Mouse (Mus musculus): ENCODE measurements around the gene Pcbp3.

Gene Pcbp3

GRCm38 (mm10) chr10:76733677-76734068 is 228.0 kb downstream of the Pcbp3 start:
- intact Hi-C loops (cut with DNase I): loop anchor here (2.0 kb wide), 1 partner anchor 111 kb away; the partner anchor contains the start of gene Col6a2

GRCm38 (mm10) chr10:76732881-76733676 is 228.6 kb downstream of the Pcbp3 start:
- intact Hi-C loops (cut with DNase I): no loop called here

- intact Hi-C loops (cut with DNase I): no loop called here
These were observed 229.3 kb downstream of the Pcbp3 start for GRCm38 (mm10) chr10:76732391-76732790.

DNA sequence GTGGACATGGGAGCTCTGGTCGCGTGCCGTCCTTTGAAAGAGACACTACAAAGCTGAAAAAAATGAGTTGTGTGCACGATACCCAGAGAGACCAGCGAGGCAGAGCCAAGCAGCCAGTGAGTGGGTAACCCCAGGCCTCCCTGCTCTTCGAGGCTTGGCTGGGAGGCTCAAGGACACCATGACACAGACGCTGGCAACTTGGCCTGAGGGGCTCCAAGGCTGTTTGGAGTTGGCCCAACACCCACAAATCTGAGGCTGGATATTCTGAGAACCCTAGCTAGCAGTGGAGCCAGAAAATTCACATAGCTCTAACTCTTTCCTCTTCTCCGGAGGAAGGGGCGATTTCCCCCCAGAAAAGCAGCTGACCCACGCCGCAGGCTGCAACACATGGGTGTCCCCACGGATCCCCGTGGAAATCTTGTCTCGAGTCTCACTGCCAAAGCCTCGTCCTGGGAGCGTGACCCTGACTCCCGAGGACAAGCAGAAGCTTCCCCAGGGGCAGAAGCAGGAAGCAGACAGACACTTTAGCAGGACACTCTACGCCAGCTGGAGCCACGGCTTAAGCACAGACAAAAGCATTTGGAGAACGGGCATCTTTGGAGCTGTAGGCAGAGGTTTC is 230.0 kb downstream of the Pcbp3 start:
- intact Hi-C loops (cut with DNase I): no loop called here

- intact Hi-C loops (cut with DNase I): loop anchor here (2.0 to 5.0 kb wide), 2 partner anchors 178 to 273 kb away; no protein-coding TSS in a partner anchor
These were observed 231.8 kb downstream of the Pcbp3 start for GRCm38 (mm10) chr10:76729631-76730620.

- intact Hi-C loops (cut with DNase I): loop anchor here (2.0 to 5.0 kb wide), 2 partner anchors 176 to 272 kb away; no protein-coding TSS in a partner anchor
These were observed 233.3 kb downstream of the Pcbp3 start for GRCm38 (mm10) chr10:76728369-76728768.

GRCm38 (mm10) chr10:76727301-76727700 is 234.4 kb downstream of the Pcbp3 start:
- intact Hi-C loops (cut with DNase I): loop anchor here (5.0 kb wide), 1 partner anchor 175 kb away; no protein-coding TSS in a partner anchor

DNA sequence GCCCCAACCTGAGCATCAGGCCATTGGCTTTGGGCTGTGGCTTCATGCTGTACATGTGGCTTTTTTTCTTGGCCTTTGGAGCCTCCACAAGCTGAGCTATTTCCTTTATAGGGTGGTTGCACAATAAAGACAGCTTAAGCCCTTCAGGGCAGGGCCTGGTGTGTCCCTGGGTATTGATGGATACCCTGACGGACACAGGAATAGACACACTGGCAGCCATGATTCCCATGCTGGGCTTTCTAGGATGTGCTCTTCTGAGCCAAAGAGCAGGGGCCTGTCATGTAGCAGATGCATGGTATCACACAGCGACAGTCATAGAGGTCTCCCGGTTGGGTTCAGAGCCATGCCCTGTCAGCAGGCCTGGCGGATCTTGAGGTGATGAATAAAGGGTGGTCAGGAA is 234.8 kb downstream of the Pcbp3 start:
- intact Hi-C loops (cut with DNase I): loop anchor here (5.0 kb wide), 1 partner anchor 175 kb away; no protein-coding TSS in a partner anchor

- intact Hi-C loops (cut with DNase I): loop anchor here (5.0 kb wide), 1 partner anchor 173 kb away; no protein-coding TSS in a partner anchor
These were observed 235.9 kb downstream of the Pcbp3 start, which contains the start of gene Col6a1 for GRCm38 (mm10) chr10:76725682-76726285. Col6a1 (minus strand) TSS chr10:76726168.

DNA sequence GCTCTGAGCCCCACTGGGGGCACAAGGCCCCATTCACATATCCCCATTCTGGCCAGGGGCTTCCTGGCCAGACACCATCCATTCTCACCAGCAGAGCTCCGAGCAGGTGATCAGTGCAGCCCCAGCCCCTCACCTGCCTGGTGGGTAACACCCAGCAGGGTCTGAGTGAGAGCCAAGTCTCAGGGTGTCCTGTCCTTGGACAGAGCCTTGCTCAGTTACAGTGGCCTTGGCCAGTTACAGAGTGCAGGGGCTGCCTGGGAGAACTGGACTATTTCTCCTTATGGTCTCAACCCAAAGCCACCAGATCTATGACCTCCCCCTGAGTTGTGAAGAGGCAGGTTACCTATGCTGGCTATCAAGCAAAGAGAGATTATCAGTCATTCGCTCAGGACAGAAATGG is 236.6 kb downstream of the Pcbp3 start:
- intact Hi-C loops (cut with DNase I): loop anchor here (5.0 kb wide), 1 partner anchor 173 kb away; no protein-coding TSS in a partner anchor

DNA sequence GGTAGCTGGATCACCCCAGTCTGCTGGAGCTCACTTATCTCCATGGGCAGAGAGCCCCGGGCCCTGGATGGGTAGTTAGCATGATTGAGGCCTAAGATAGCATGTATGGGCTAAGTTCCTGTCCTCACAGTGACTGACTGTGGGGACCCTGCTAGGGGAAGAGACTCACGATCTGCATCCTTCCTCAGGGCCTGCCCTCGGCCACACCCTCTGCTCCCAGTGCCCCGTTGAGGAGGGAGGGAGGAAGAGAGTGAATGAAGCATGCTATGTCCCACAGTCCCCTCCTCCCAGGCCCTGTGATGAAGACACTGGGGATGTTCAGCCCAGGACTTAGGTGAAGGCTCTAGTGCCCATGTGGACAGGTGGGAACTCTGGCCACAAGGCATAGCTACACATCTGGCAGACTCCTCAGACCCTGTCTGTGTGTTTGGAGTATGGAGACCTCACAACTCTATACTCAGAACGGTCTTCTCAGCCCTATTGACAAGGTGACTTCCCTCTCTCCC is 237.4 kb downstream of the Pcbp3 start:
- intact Hi-C loops (cut with DNase I): no loop called here

- intact Hi-C loops (cut with DNase I): no loop called here
These were observed 238.8 kb downstream of the Pcbp3 start for GRCm38 (mm10) chr10:76722751-76723450.

DNA sequence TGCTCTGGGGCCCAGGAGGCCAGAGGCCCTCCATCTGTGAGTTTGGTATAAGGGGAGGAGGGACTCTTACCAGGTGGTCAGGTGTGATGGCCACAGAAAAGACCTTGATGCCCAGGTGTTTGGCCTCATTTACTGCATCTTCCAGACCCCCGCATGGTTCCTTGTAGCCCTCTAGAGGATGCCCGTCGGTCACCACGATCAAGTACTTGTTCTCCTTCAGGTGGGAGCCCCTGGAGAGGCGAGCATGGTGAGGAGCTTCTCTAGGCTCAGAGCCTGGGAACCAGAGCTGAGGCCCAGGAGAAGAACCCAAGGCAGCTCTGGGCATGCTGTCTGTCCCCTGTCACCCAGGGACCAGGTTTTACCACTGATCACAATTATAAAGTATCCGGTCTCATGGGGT is 239.9 kb downstream of the Pcbp3 start:
- intact Hi-C loops (cut with DNase I): no loop called here

DNA sequence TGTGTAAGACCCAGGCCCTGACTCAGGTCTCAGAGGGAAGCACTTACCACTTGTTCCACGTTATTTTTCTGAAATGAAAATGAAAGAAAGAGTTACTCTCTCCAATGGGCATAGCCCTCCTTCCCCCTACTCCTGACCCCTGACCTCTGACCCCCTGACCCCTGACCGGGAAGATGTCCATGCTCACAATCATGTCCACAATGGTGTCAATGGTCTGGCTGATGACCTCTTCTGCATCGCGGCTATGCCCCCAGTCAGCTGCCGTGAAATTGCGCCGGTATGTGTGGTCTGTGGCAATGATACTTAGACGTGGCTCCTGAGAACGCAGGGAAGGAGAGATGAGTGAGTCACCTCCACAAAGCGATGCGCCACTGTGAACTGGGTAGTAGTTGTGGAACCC is 240.5 kb downstream of the Pcbp3 start:
- intact Hi-C loops (cut with DNase I): no loop called here

- intact Hi-C loops (cut with DNase I): no loop called here
These were observed 244.1 kb downstream of the Pcbp3 start for GRCm38 (mm10) chr10:76717631-76718030.

DNA sequence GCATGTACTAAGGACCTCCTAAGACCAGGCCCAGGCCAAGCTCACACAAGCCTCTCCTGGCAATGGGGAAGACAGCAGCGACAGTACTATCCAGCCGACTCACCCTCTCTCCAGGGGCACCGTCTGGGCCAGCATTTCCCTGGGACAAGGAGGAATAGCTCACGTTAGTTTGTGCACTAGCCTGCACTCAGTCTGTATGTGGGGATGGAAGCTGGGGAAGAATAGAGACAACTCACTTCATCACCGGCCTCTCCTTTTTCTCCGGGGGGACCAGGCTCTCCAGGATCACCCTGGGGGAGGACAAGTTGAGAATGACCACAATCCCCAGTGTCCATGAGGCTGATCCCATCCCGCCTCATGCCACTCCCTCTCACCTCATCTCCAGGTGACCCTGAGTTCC is 244.7 kb downstream of the Pcbp3 start:
- intact Hi-C loops (cut with DNase I): no loop called here

GRCm38 (mm10) chr10:76714303-76714702 is 247.4 kb downstream of the Pcbp3 start:
- intact Hi-C loops (cut with DNase I): no loop called here

- intact Hi-C loops (cut with DNase I): no loop called here
These were observed 249.2 kb downstream of the Pcbp3 start for GRCm38 (mm10) chr10:76712500-76712899.

Measured in adrenal gland (tissue).